Mouse (Mus musculus) embryonic facial prominence, embryonic 11.5 days (tissue): ENCODE measurements around the gene Rfc2. TPM values are rescaled to one million over a fixed set of nuclear protein-coding genes. Genes with fewer than 3 reads are reported as not detected.

Source experiments
- ATAC-seq: fragments of 200-750 bp; cut with Nextera tagmentation; replicated peaks from 2 replicates; pipeline ENCODE4 v1.8.0; 2017; ENCODE audit warnings: low read depth; ENCODE audit not compliant: insufficient number of reproducible peaks, low FRiP score, low TSS enrichment
- DNase-seq: peaks from one replicate; pipeline ENCODE4 v3.0.0-alpha.2; 2015; ENCODE audit warnings: low spot score
- H3K27ac ChIP-seq: fragments of 300-500 bp; sonication (generic); replicated peaks from 2 replicates; pipeline ENCODE4 v1.5.1; 2014; ENCODE audit warnings: mild to moderate bottlenecking, low read depth, low read length, control low read depth
- H3K27me3 ChIP-seq: fragments of 300-500 bp; sonication (generic); 2 replicates; pipeline ENCODE4 v1.6.1; 2014; ENCODE audit warnings: mild to moderate bottlenecking, low read length, moderate library complexity, mixed read lengths; ENCODE audit not compliant: control insufficient read depth, insufficient read depth
- H3K36me3 ChIP-seq: fragments of 300-500 bp; sonication (generic); replicated peaks from 2 replicates; pipeline ENCODE4 v1.6.1; 2014; ENCODE audit warnings: low read depth, mild to moderate bottlenecking, low read length, moderate library complexity, mixed read lengths; ENCODE audit not compliant: control insufficient read depth, insufficient read depth
- H3K4me1 ChIP-seq: fragments of 300-500 bp; sonication (generic); 2 replicates; pipeline ENCODE4 v1.6.1; 2014; ENCODE audit warnings: low read length, mixed read lengths; ENCODE audit not compliant: control insufficient read depth, insufficient read depth
- H3K4me2 ChIP-seq: fragments of 300-500 bp; sonication (generic); 2 replicates; pipeline ENCODE4 v1.6.1; 2014; ENCODE audit warnings: low read depth, mild to moderate bottlenecking, control low read depth, low read length, moderate library complexity
- H3K4me3 ChIP-seq: fragments of 300-500 bp; sonication (generic); 2 replicates; pipeline ENCODE4 v1.5.1; 2014; ENCODE audit warnings: low read depth, low read length, control low read depth
- H3K9ac ChIP-seq: fragments of 300-500 bp; sonication (generic); replicated peaks from 2 replicates; pipeline ENCODE4 v1.6.1; 2014; ENCODE audit warnings: mild to moderate bottlenecking, control low read depth, low read length
- H3K9me3 ChIP-seq: fragments of 300-500 bp; sonication (generic); replicated peaks from 2 replicates; pipeline ENCODE4 v1.6.1; 2016; ENCODE audit warnings: mild to moderate bottlenecking, low read length, inconsistent platforms, mixed read lengths; ENCODE audit not compliant: control insufficient read depth
- WGBS: fragments of 180-500 bp; shearing (Covaris S2); extraction: QIAGEN DNeasy Blood & Tissue Kit; methylation state at CpG from one replicate; pipeline ENCODE4 v1.1.7; 2014; 5-methylcytosine and 5-hydroxymethylcytosine counted together
- polyA plus RNA-seq: library from polyadenylated mRNA; unstranded; fragments of >200 nt; fragmentation: Nextera tagmentation; extraction: Ambion mirVana; gene quantifications from 2 replicates; pipeline ENCODE4 v1.2.1, GENCODE M21; 2014

Rfc2 gene
- polyA plus RNA-seq, 1 experiment from 2014 or later = 344 TPM

- Histone ChIP-seq H3K4me3 (no peak overlapping the region), H3K4me2 (no peak overlapping the region), H3K27me3 (no peaks in the 10 kb centered on the region), H3K27ac (no peak overlapping the region), H3K9me3 (no peaks in the 10 kb centered on the region), H3K4me1 (0 out of 2 replicates have a peak, but pooled peaks cover under 1% of the 10 kb centered on the region), H3K36me3 (no peaks in the 10 kb centered on the region), H3K9ac (no peak overlapping the region)
- 49% methylated on average over 3 of the region's 3 CpGs for WGBS
- ATAC-seq (no peak), DNase-seq (no peak)
Observed at GRCm38 (mm10) chr5:134545242-134545629, 35.9 kb upstream of the Rfc2 start.

DNA sequence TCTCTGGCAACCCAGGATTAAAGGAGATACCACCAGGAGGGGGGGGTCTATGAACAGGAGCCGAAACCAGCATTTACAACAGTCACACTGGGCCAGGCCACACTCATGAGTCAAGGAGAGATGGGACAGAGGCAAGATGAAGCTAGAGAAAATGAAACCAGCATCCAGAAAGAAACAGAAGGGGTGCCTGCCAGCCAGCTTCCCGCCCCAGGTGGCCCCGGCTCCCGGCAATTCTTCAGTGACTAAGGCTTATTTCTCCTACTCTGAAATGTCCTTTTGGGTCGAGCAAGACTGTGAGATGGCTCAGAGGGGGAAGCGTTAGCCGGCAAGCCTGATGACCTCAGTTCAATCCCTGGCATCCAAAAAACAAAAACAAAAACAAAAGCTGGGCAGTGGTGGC, 34.4 kb upstream of the Rfc2 start:
- Histone ChIP-seq H3K9ac (no peak overlapping the region), H3K27me3 (no peaks in the 10 kb centered on the region), H3K4me3 (no peak overlapping the region), H3K27ac (no peak overlapping the region), H3K9me3 (no peaks in the 10 kb centered on the region), H3K4me1 (peaks cover 8% of the 10 kb centered on the region), H3K36me3 (no peaks in the 10 kb centered on the region), H3K4me2 (no peak overlapping the region)
- 86% methylated on average over 7 of the region's 7 CpGs for WGBS
- DNase-seq (no peak), ATAC-seq (no peak)

DNA sequence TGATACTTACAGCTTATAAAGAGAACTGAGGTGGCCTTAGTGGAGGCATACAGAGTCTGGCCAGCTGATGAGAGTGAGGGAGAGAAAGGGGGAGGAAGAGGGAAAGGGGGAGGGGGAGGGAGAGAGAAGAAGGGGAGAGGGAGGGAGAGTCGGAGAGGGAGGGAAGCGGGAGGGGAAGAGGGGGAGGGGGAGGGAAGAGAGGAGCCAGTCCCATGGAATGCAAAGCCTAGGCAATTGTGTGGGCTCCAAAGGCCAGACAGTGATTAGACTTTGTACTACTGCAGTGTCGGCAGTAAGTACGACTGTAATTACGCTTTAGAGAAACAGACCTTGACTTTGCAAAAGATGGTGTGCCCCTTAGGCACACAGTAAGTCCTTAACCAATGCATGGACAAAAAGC, 32.9 kb upstream of the Rfc2 start:
- Histone ChIP-seq H3K9ac (no peak overlapping the region), H3K27me3 (no peaks in the 10 kb centered on the region), H3K36me3 (no peaks in the 10 kb centered on the region), H3K4me3 (no peak overlapping the region), H3K27ac (no peak overlapping the region), H3K4me2 (no peak overlapping the region), H3K9me3 (no peaks in the 10 kb centered on the region), H3K4me1 (peaks cover 8% of the 10 kb centered on the region)
- WGBS = 41% methylated on average over 5 of the region's 5 CpGs
- DNase-seq (no peak), ATAC-seq (no peak)

- H3K4me2 ChIP-seq = no peak overlapping the region
- ATAC-seq (no peak), DNase-seq (no peak)
- no peaks in the 10 kb centered on the region for H3K27me3 ChIP-seq
- H3K9ac ChIP-seq = no peak overlapping the region
- WGBS = 81% methylated on average over 2 of the region's 3 CpGs
- H3K4me1 ChIP-seq = peaks cover 8% of the 10 kb centered on the region
- no peak overlapping the region for H3K4me3 ChIP-seq
- no peak overlapping the region for H3K27ac ChIP-seq
- H3K9me3 ChIP-seq = no peaks in the 10 kb centered on the region
- H3K36me3 ChIP-seq = no peaks in the 10 kb centered on the region
Observed at GRCm38 (mm10) chr5:134549640-134550168, 31.5 kb upstream of the Rfc2 start.

- Histone ChIP-seq H3K9ac (peak overlapping the region; percentile 90), H3K4me2 (peak overlapping the region; percentile 94), H3K27me3 (no peaks in the 10 kb centered on the region), H3K36me3 (no peaks in the 10 kb centered on the region), H3K9me3 (no peaks in the 10 kb centered on the region), H3K4me1 (peaks cover 8% of the 10 kb centered on the region), H3K27ac (0 out of 2 replicates have a peak overlapping the region, but pooled peaks have one; percentile 95), H3K4me3 (peak overlapping the region; percentile 97)
- 14% methylated on average over 6 of the region's 6 CpGs for WGBS
- ATAC-seq = no peak
- DNase-seq = no peak
Observed at GRCm38 (mm10) chr5:134550836-134551232, 30.3 kb upstream of the Rfc2 start.

- H3K4me1 ChIP-seq = peaks cover 8% of the 10 kb centered on the region
- peak overlapping the region; percentile 97 for H3K4me3 ChIP-seq
- peak; percentile 43 for DNase-seq
- H3K36me3 ChIP-seq = no peaks in the 10 kb centered on the region
- WGBS = 2% methylated on average over 52 of the region's 52 CpGs
- H3K27ac ChIP-seq = peak overlapping the region; percentile 95
- peak; percentile 17; the same call in 1 of the 2 replicates for ATAC-seq
- peak overlapping the region; percentile 90 for H3K9ac ChIP-seq
- H3K4me2 ChIP-seq = peak overlapping the region; percentile 94
- no peaks in the 10 kb centered on the region for H3K9me3 ChIP-seq
- H3K27me3 ChIP-seq = no peaks in the 10 kb centered on the region
Observed at GRCm38 (mm10) chr5:134551233-134552109, 29.7 kb upstream of the Rfc2 start.

DNA sequence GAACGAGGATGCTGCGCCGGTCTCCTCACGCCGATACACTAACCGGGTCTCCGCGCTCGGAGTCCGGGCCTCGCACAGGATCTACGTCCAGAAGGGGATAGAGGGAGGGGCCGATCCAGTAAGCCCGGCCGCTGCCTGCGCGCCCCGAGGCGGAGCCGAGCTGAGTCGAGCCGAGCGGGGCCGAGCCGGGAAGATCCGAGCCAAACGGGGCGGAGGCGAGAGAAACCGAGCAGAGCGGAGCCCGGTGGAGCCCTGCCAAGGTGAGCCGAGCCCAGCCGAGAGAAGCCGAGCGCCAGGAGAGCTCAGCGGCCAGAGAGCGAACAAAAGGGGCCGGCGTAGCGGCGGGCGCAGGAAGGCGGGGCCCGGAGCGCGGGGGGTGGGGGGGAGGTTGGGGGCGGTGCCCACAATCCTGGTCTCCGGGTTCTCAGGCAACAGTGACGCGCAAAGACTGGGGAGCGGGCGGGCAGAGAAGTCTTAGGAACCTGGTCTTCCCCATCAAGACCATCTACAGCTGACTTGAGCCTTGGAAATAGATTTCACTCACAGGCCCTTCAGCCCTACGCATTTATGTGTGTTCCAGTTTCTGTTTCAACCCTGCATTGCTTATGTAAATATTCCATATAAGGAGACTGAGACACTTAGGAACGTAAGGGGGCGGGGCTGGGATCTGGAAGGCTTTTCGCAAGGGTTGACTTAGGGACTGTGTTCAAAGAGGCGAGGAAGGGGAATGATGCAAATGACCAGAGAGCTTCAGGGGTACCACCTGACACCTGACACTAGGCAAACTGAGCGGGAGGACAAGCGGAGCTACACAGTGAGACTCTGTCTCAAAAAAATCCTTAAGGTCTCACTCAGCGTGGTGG, 28.8 kb upstream of the Rfc2 start, which contains the start of gene Clip2:
Gene Clip2, minus strand, starts transcription at position 325 of the 863 bp plus-strand sequence.
- Histone ChIP-seq H3K36me3 (no peaks in the 10 kb centered on the region), H3K4me2 (peak within 1 kb of the TSS; percentile 94)
- WGBS = 1% methylated on average over 61 of the region's 61 CpGs

More for the DNA sequence above, 28.8 kb upstream of the Rfc2 start, which contains the start of gene Clip2:
- H3K4me3 ChIP-seq = peak within 1 kb of the TSS; percentile 97
- peak; percentile 91 for ATAC-seq
- H3K4me1 ChIP-seq = peaks cover 8% of the 10 kb centered on the region
- peak within 1 kb of the TSS; percentile 95 for H3K27ac ChIP-seq
- H3K27me3 ChIP-seq = no peaks in the 10 kb centered on the region
- H3K9me3 ChIP-seq = no peaks in the 10 kb centered on the region
- peak; percentile 94 for DNase-seq
- H3K9ac ChIP-seq = peak within 1 kb of the TSS; percentile 90
